Mouse (Mus musculus): ENCODE measurements around the gene Cpvl.

The Cpvl gene

DNA sequence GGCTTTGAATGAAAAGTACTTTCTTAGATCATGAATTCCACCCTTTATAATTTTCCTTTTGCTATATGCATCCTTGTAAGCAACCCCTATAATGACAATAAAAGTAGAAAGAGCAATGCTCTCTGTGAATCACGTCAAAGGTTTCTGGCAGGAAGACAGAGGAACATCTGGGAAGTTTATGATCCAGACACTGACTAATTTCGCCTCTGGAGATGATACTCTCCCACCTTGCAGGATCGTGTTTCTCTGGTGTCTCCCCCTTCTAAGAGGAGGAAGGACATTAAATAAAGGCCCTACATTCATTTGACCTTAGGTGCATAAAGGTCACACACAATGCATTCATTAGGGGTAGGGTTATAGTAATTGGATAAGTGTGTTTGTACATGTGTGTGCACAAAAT, 87.4 kb downstream of the Cpvl start:
- DNase-seq (ENCODE audit: low read depth in 1 of 2, low spot score in 2 of 2), result no peak

GRCm38 (mm10) chr6:53884931-53885330, 93.5 kb downstream of the Cpvl start:
- no peak for DNase-seq (ENCODE audit: low read depth in 1 of 2, low spot score in 2 of 2)

GRCm38 (mm10) chr6:53884496-53884895, 94.0 kb downstream of the Cpvl start:
- no peak for DNase-seq (ENCODE audit: low read depth in 1 of 2, low spot score in 2 of 2)

- no peak for DNase-seq (ENCODE audit: low read depth in 1 of 2, low spot score in 2 of 2)
These were observed 95.1 kb downstream of the Cpvl start for GRCm38 (mm10) chr6:53883405-53883804.

GRCm38 (mm10) chr6:53881623-53882022, 96.8 kb downstream of the Cpvl start:
- no peak for DNase-seq (ENCODE audit: low read depth in 1 of 2, low spot score in 2 of 2)

DNA sequence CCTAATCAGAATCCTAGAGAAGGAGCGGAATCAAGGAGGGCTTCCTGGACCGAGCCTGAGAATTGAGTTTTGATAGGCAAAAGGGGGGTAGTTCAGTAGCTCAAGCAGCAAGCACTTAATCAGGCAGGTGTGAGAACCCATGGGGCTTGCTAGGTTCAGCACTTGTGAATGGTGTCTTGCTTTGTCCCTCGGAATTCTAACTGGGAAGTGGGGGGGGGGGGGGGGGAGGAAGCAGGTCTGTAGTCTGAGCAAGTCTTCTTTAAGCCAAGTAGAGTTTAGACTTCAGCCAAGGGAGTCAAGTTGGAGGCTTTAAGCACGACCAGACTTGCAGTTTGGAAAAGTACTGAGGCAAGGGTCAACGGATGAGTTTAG, 97.2 kb downstream of the Cpvl start:
- no peak for DNase-seq (ENCODE audit: low read depth in 1 of 2, low spot score in 2 of 2)

- no peak for DNase-seq (ENCODE audit: low read depth in 1 of 2, low spot score in 2 of 2)
These were observed 97.8 kb downstream of the Cpvl start for GRCm38 (mm10) chr6:53880530-53881234.

DNA sequence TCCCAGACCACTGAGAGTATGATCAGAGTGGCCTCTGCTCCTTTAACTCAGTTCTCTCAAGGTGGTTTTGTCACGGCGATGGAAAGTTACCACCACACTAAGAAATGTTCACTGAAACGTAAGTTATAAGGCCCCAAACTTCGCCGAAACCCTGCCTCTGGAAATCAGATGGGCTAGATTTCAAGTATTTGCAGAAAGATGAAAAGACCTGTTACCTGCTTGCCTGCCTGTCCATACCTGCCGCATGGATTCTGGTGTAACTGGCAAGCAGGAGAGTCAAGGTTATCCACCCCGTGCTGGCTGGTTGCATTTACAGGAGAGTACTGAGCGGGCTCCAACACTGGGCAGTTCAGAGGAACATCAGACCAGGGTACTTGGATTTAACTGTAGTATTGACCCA, 98.9 kb downstream of the Cpvl start:
- DNase-seq (ENCODE audit: low read depth in 1 of 2, low spot score in 2 of 2), result no peak

GRCm38 (mm10) chr6:53874881-53875429, 103.5 kb downstream of the Cpvl start:
- no peak for DNase-seq (ENCODE audit: low read depth in 1 of 2, low spot score in 2 of 2)

DNA sequence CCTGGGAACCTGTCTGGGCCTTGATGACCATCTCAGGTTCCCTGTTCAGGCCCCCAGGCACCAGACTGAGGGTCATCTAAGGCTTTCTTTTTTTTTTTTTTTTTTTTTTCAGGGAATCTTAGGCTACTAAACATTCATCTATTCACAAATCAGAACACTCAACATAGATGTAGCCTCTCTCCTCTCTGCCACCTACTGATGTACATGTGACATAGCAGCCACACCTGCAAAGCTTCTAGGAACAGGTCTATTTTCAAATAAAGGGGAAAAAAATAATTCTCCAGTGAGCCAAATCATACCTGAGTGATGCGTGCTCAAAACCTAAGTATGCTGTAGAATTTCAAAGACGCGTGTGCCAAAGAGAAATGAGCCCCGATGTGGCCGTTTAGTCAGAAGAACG, 106.6 kb downstream of the Cpvl start:
- DNase-seq (ENCODE audit: low read depth in 1 of 2, low spot score in 2 of 2), result no peak

GRCm38 (mm10) chr6:53863011-53863410, 115.5 kb downstream of the Cpvl start:
- no peak for DNase-seq (ENCODE audit: low read depth in 1 of 2, low spot score in 2 of 2)

DNA sequence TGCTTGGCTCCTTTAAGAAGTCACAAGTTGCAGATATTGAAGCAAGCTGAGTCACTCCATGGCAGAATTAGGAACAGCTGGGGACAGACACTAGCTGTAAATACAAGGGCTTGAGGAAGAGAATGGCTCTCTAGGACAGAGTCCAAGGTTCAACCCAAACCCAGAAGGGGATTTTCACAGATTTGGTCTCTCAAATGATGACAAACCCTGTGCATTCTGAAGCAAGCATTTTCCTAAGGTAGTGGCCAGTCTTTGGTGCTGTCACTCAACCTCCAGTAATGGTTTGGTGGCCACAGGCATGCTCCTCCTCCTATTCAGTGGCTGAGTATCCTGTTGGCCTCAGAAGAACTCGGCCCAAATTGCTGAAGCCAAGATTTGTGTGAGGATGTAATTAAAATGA, 119.4 kb downstream of the Cpvl start:
- DNase-seq (ENCODE audit: low read depth in 1 of 2, low spot score in 2 of 2), result no peak

DNA sequence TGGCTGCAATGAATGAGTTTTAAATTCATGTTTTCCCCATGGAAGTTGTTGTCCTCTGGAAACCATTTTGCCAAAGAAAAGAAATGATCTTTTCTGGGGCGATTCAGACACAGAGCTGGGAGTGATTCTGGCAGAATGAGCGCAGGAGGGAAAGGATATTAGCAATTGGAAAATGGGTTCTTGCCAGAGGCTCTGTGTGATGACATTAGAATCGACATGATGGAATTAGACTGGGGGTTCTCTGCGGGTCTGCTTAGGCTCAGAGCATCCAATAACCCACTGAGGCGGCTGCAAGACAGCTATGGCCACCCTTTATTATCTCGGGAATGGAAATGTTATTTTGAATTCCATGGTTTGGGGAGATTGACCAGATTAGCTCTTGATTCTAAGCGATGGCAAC, 120.6 kb downstream of the Cpvl start:
- DNase-seq (ENCODE audit: low read depth in 1 of 2, low spot score in 2 of 2), result no peak

DNA sequence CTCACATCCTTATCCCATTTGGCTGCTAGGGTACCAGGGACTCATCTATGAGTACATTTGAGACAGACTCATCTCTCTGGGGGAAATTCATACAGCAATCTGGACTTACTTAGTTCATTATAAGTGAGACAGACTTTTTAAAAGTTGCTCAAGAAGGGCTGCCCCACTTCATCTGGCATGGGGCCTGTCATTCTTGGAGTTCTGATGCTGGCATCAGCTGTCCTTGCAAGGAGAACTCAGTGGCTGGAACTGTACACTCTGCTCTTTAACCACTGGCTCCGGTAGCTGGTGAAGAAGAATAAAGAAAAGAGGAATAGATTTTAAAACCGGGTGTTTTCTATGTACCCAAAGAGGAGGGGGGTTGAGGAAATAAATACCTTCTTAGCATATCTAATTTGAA, 121.7 kb downstream of the Cpvl start:
- DNase-seq (ENCODE audit: low read depth in 1 of 2, low spot score in 2 of 2), result no peak

DNA sequence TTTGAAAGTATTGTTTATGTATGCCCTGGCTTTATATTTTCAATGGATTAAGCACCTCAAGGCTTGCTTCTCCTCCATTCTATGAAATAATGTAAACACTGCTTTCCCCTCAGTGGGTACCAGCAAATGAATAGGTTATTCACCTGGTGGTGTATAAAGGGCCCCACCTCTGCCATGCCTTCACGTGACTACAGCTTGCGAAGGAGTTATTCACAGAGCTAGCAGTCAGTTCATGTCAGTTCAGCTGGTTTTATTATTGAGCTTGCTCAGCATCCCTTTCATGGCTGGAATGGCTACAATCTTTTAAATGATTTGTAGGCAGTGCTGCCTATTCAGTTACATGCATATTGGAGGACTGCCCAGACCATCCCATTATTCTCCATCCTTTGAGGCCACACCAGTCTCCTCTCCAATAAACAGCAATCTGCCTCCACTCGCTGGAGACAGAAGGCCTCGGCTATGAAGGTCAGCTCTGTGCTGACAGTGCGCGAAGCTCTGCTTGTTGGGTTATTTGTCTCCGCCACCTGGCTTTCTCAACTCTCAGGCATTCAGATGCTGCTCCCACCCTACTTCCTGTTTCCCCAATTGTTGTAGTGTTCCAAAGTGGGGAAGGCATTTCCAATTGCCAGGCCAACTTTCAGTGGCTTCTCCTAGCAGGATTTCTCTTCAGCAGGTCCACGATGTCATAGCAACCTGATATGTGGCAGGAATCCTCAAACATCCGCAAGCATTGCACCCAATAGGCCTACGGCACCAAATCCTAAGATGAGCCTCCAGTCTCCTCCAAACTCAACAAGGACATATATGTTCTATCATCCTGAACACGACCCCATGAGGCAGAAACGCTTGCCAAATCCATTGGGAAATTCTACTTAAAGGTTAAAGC, 123.3 kb downstream of the Cpvl start:
- DNase-seq (ENCODE audit: low read depth in 1 of 2, low spot score in 2 of 2), result no peak

DNA sequence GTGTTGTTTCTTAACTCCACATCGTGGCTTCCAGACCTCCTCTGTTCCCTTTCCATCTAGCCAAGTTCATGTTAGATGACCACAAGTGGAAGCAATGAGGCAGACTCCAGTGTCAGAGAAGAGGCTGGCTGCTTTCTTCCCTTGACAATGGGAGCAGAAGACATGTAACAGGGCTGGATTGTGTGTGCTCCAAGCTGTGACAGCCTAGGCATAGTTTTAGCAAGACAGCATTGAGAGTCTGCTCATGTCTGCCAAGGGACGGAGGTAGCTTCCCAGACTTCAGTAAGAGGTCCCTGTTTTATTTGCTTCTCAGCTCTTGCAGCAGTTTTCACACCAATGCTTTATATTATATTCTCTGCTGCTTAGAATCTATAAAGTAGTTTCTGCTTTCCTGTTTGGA, 124.2 kb downstream of the Cpvl start:
- DNase-seq (ENCODE audit: low read depth in 1 of 2, low spot score in 2 of 2), result no peak

- DNase-seq (ENCODE audit: low read depth in 1 of 2, low spot score in 2 of 2), result no peak
These were observed 124.9 kb downstream of the Cpvl start for GRCm38 (mm10) chr6:53853546-53853945.

- no peak for DNase-seq (ENCODE audit: low read depth in 1 of 2, low spot score in 2 of 2)
These were observed 133.8 kb downstream of the Cpvl start for GRCm38 (mm10) chr6:53844626-53845025.

- no peak for DNase-seq (ENCODE audit: low read depth in 1 of 2, low spot score in 2 of 2)
These were observed 153.3 kb downstream of the Cpvl start for GRCm38 (mm10) chr6:53825213-53825612.

All from monocyte, adult 2 months (primary cell).